Mouse (Mus musculus): ENCODE results near the gene March7.

GRCm38 (mm10) chr2:60163744-60164143, 45.9 kb upstream of the March7 start:
- no peak for TF ChIP-seq CTCF (conservative IDR thresholded peaks at IDR 0.05; ENCODE audit: insufficient read depth, insufficient read length, low read depth, low read length)
- TF ChIP-seq POLR2A (IDR thresholded peaks at IDR 0.05; ENCODE audit: low read depth, low read length) = no peak
